Mouse (Mus musculus): ENCODE data around the gene Serinc2. TPM values are rescaled to one million over a fixed set of nuclear protein-coding genes. Genes with fewer than 3 reads are reported as not detected.
A peak's percentile ranks its signal among the peaks of the same experiment; 100 is the strongest.

Serinc2 gene
- polyA plus RNA-seq, 1 experiment from 2014 or later, result 1.3 TPM

GRCm38 (mm10) chr4:130237607-130238006 lies 41.4 kb downstream of the Serinc2 start:
- Histone ChIP-seq H3K36me3 (ENCODE audit: control insufficient read depth, insufficient read depth) (no peaks in the 10 kb centered on the region), H3K9me3 (replicated peaks; ENCODE audit: control insufficient read depth, low read length) (no peaks in the 10 kb centered on the region), H3K27ac (ENCODE audit: low read length) (no peak overlapping the region), H3K4me2 (ENCODE audit: low read depth, low read length) (no peak overlapping the region), H3K4me3 (ENCODE audit: low read depth, low read length) (no peak overlapping the region), H3K4me1 (ENCODE audit: control insufficient read depth, low read depth, low read length) (peaks cover 5% of the 10 kb centered on the region; the same call in 1 of the 2 replicates), H3K27me3 (ENCODE audit: control insufficient read depth, insufficient read depth, low read depth, low read length) (no peaks in the 10 kb centered on the region), H3K9ac (ENCODE audit: low read depth, low read length) (no peak overlapping the region)
- no peak for ATAC-seq (ENCODE audit: low read depth)
- 73% methylated on average over 4 of the region's 4 CpGs for WGBS (ENCODE audit: insufficient replicate concordance)

GRCm38 (mm10) chr4:130236361-130236760 lies 42.6 kb downstream of the Serinc2 start:
- WGBS (ENCODE audit: insufficient replicate concordance), result 46% methylated on average over 8 of the region's 8 CpGs
- Histone ChIP-seq H3K27ac (ENCODE audit: low read length) (no peak overlapping the region), H3K4me1 (ENCODE audit: control insufficient read depth, low read depth, low read length) (no peaks in the 10 kb centered on the region; the same call in 1 of the 2 replicates), H3K4me2 (ENCODE audit: low read depth, low read length) (no peak overlapping the region), H3K9me3 (replicated peaks; ENCODE audit: control insufficient read depth, low read length) (no peaks in the 10 kb centered on the region), H3K9ac (ENCODE audit: low read depth, low read length) (no peak overlapping the region), H3K4me3 (ENCODE audit: low read depth, low read length) (no peak overlapping the region), H3K36me3 (ENCODE audit: control insufficient read depth, insufficient read depth) (no peaks in the 10 kb centered on the region), H3K27me3 (ENCODE audit: control insufficient read depth, insufficient read depth, low read depth, low read length) (no peaks in the 10 kb centered on the region)
- no peak for ATAC-seq (ENCODE audit: low read depth)

GRCm38 (mm10) chr4:130224071-130224470 lies 54.9 kb downstream of the Serinc2 start:
- H3K27ac ChIP-seq (ENCODE audit: low read length), result no peak overlapping the region
- H3K4me3 ChIP-seq (ENCODE audit: low read depth, low read length), result no peak overlapping the region
- H3K36me3 ChIP-seq (ENCODE audit: control insufficient read depth, insufficient read depth), result no peaks in the 10 kb centered on the region
- no peak overlapping the region for H3K4me2 ChIP-seq (ENCODE audit: low read depth, low read length)
- H3K27me3 ChIP-seq (ENCODE audit: control insufficient read depth, insufficient read depth, low read depth, low read length), result no peaks in the 10 kb centered on the region; the same call in 1 of the 2 replicates
- H3K4me1 ChIP-seq (ENCODE audit: control insufficient read depth, low read depth, low read length), result no peaks in the 10 kb centered on the region
- H3K9me3 ChIP-seq (replicated peaks; ENCODE audit: control insufficient read depth, low read length), result no peaks in the 10 kb centered on the region
- ATAC-seq (ENCODE audit: low read depth), result no peak
- no peak overlapping the region for H3K9ac ChIP-seq (ENCODE audit: low read depth, low read length)

GRCm38 (mm10) chr4:130222179-130222578 lies 56.8 kb downstream of the Serinc2 start, which contains the start of gene Gm853:
Gene Gm853, minus strand, starts transcription at chr4:130222401.
- H3K4me2 ChIP-seq (ENCODE audit: low read depth, low read length), result no peak within 1 kb of the TSS
- H3K27ac ChIP-seq (ENCODE audit: low read length), result no peak within 1 kb of the TSS
- no peaks in the 10 kb centered on the region for H3K9me3 ChIP-seq (replicated peaks; ENCODE audit: control insufficient read depth, low read length)
- no peak within 1 kb of the TSS for H3K9ac ChIP-seq (ENCODE audit: low read depth, low read length)
- no peaks in the 10 kb centered on the region for H3K36me3 ChIP-seq (ENCODE audit: control insufficient read depth, insufficient read depth)
- H3K27me3 ChIP-seq (ENCODE audit: control insufficient read depth, insufficient read depth, low read depth, low read length), result no peaks in the 10 kb centered on the region; the same call in 1 of the 2 replicates
- 44% methylated on average over 4 of the region's 4 CpGs for WGBS (ENCODE audit: insufficient replicate concordance)
- no peaks in the 10 kb centered on the region for H3K4me1 ChIP-seq (ENCODE audit: control insufficient read depth, low read depth, low read length)
- ATAC-seq (ENCODE audit: low read depth), result no peak
- H3K4me3 ChIP-seq (ENCODE audit: low read depth, low read length), result no peak within 1 kb of the TSS

- no peak overlapping the region for H3K4me3 ChIP-seq (ENCODE audit: low read depth, low read length)
- H3K27me3 ChIP-seq (ENCODE audit: control insufficient read depth, insufficient read depth, low read depth, low read length), result no peaks in the 10 kb centered on the region; the same call in 1 of the 2 replicates
- no peaks in the 10 kb centered on the region for H3K9me3 ChIP-seq (replicated peaks; ENCODE audit: control insufficient read depth, low read length)
- H3K4me1 ChIP-seq (ENCODE audit: control insufficient read depth, low read depth, low read length), result no peaks in the 10 kb centered on the region
- no peak overlapping the region for H3K4me2 ChIP-seq (ENCODE audit: low read depth, low read length)
- ATAC-seq (ENCODE audit: low read depth), result no peak
- no peak overlapping the region for H3K27ac ChIP-seq (ENCODE audit: low read length)
- 55% methylated on average over 9 of the region's 9 CpGs for WGBS (ENCODE audit: insufficient replicate concordance)
- H3K9ac ChIP-seq (ENCODE audit: low read depth, low read length), result no peak overlapping the region
- H3K36me3 ChIP-seq (ENCODE audit: control insufficient read depth, insufficient read depth), result no peaks in the 10 kb centered on the region
These were observed 58.8 kb downstream of the Serinc2 start for GRCm38 (mm10) chr4:130220176-130220575.

- Histone ChIP-seq H3K4me1 (ENCODE audit: control insufficient read depth, low read depth, low read length) (peaks cover 27% of the 10 kb centered on the region), H3K9me3 (replicated peaks; ENCODE audit: control insufficient read depth, low read length) (no peaks in the 10 kb centered on the region), H3K36me3 (ENCODE audit: control insufficient read depth, insufficient read depth) (no peaks in the 10 kb centered on the region), H3K27me3 (ENCODE audit: control insufficient read depth, insufficient read depth, low read depth, low read length) (no peaks in the 10 kb centered on the region), H3K9ac (ENCODE audit: low read depth, low read length) (no peak overlapping the region), H3K4me2 (ENCODE audit: low read depth, low read length) (no peak overlapping the region), H3K27ac (ENCODE audit: low read length) (no peak overlapping the region), H3K4me3 (ENCODE audit: low read depth, low read length) (no peak overlapping the region)
- WGBS (ENCODE audit: insufficient replicate concordance), result 80% methylated on average over 8 of the region's 8 CpGs
- no peak for ATAC-seq (ENCODE audit: low read depth)
These were observed 63.6 kb downstream of the Serinc2 start for GRCm38 (mm10) chr4:130215392-130215791.

GRCm38 (mm10) chr4:130213857-130214256 lies 65.1 kb downstream of the Serinc2 start:
- 41% methylated on average over 10 of the region's 10 CpGs for WGBS (ENCODE audit: insufficient replicate concordance)
- Histone ChIP-seq H3K27ac (ENCODE audit: low read length) (peak overlapping the region; percentile 21; the same call in 1 of the 2 replicates), H3K4me1 (ENCODE audit: control insufficient read depth, low read depth, low read length) (peaks cover 27% of the 10 kb centered on the region), H3K27me3 (ENCODE audit: control insufficient read depth, insufficient read depth, low read depth, low read length) (no peaks in the 10 kb centered on the region), H3K4me3 (ENCODE audit: low read depth, low read length) (no peak overlapping the region), H3K36me3 (ENCODE audit: control insufficient read depth, insufficient read depth) (no peaks in the 10 kb centered on the region), H3K4me2 (ENCODE audit: low read depth, low read length) (peak overlapping the region; percentile 36), H3K9ac (ENCODE audit: low read depth, low read length) (peak overlapping the region; percentile 19; the same call in 1 of the 2 replicates), H3K9me3 (replicated peaks; ENCODE audit: control insufficient read depth, low read length) (no peaks in the 10 kb centered on the region)
- peak; percentile 76 for ATAC-seq (ENCODE audit: low read depth)

- Histone ChIP-seq H3K4me3 (ENCODE audit: low read depth, low read length) (no peak overlapping the region), H3K27me3 (ENCODE audit: control insufficient read depth, insufficient read depth, low read depth, low read length) (no peaks in the 10 kb centered on the region), H3K4me1 (ENCODE audit: control insufficient read depth, low read depth, low read length) (peaks cover 27% of the 10 kb centered on the region), H3K9ac (ENCODE audit: low read depth, low read length) (no peak overlapping the region), H3K4me2 (ENCODE audit: low read depth, low read length) (no peak overlapping the region), H3K36me3 (ENCODE audit: control insufficient read depth, insufficient read depth) (no peaks in the 10 kb centered on the region), H3K27ac (ENCODE audit: low read length) (peak overlapping the region; percentile 21), H3K9me3 (replicated peaks; ENCODE audit: control insufficient read depth, low read length) (no peaks in the 10 kb centered on the region)
- ATAC-seq (ENCODE audit: low read depth), result peak; percentile 53
- WGBS (ENCODE audit: insufficient replicate concordance), result 57% methylated on average over 4 of the region's 4 CpGs
These were observed 65.8 kb downstream of the Serinc2 start for GRCm38 (mm10) chr4:130213197-130213596.

GRCm38 (mm10) chr4:130212421-130212820 lies 66.6 kb downstream of the Serinc2 start:
- Histone ChIP-seq H3K36me3 (ENCODE audit: control insufficient read depth, insufficient read depth) (no peaks in the 10 kb centered on the region), H3K4me3 (ENCODE audit: low read depth, low read length) (no peak overlapping the region), H3K4me1 (ENCODE audit: control insufficient read depth, low read depth, low read length) (peaks cover 27% of the 10 kb centered on the region), H3K27ac (ENCODE audit: low read length) (0 out of 2 replicates have a peak overlapping the region, but pooled peaks have one; percentile 13), H3K27me3 (ENCODE audit: control insufficient read depth, insufficient read depth, low read depth, low read length) (no peaks in the 10 kb centered on the region), H3K4me2 (ENCODE audit: low read depth, low read length) (no peak overlapping the region), H3K9me3 (replicated peaks; ENCODE audit: control insufficient read depth, low read length) (no peaks in the 10 kb centered on the region), H3K9ac (ENCODE audit: low read depth, low read length) (no peak overlapping the region)
- ATAC-seq (ENCODE audit: low read depth), result peak; percentile 44; the same call in 1 of the 2 replicates
- WGBS (ENCODE audit: insufficient replicate concordance), result 53% methylated on average over 7 of the region's 7 CpGs
